Mouse (Mus musculus) forebrain, embryonic 15.5 days (tissue): ENCODE data around the gene Tm4sf19. TPM values are rescaled to one million over a fixed set of nuclear protein-coding genes. Genes with fewer than 3 reads are reported as not detected.
"Not testable (repeated sequence)": the region's sequence is repeated elsewhere in the genome, so short reads cannot be mapped to it uniquely, and the experiment has no call there.

Experiments
- ATAC-seq: fragments of 200-750 bp; cut with Nextera tagmentation; replicated peaks from 2 replicates; pipeline ENCODE4 v1.8.0; 2017; ENCODE audit warnings: mild to moderate bottlenecking, moderate TSS enrichment, moderate library complexity
- H3K27ac ChIP-seq: fragments of 300-500 bp; sonication (generic); replicated peaks from 2 replicates; pipeline ENCODE4 v1.5.1; 2015; ENCODE audit warnings: mild to moderate bottlenecking, inconsistent platforms
- H3K27me3 ChIP-seq: fragments of 300-500 bp; sonication (generic); 2 replicates; pipeline ENCODE4 v1.6.1; 2015; ENCODE audit warnings: inconsistent platforms
- H3K36me3 ChIP-seq: fragments of 300-500 bp; sonication (generic); 2 replicates; pipeline ENCODE4 v1.6.1; 2015; ENCODE audit warnings: mild to moderate bottlenecking, inconsistent platforms
- H3K4me1 ChIP-seq: fragments of 300-500 bp; sonication (generic); 2 replicates; pipeline ENCODE4 v1.6.1; 2015; ENCODE audit warnings: inconsistent platforms
- H3K4me2 ChIP-seq: fragments of 300-500 bp; sonication (generic); replicated peaks from 2 replicates; pipeline ENCODE4 v1.6.1; 2015; ENCODE audit warnings: mild to moderate bottlenecking, inconsistent platforms
- H3K4me3 ChIP-seq: fragments of 300-500 bp; sonication (generic); 2 replicates; pipeline ENCODE4 v1.5.1; 2015; ENCODE audit warnings: mild to moderate bottlenecking, inconsistent platforms
- H3K9ac ChIP-seq: fragments of 300-500 bp; sonication (generic); replicated peaks from 2 replicates; pipeline ENCODE4 v1.6.1; 2015; ENCODE audit warnings: mild to moderate bottlenecking, inconsistent platforms
- H3K9me3 ChIP-seq: fragments of 300-500 bp; sonication (generic); 2 replicates; pipeline ENCODE4 v1.6.1; 2016; ENCODE audit warnings: inconsistent platforms
- WGBS: fragments of 180-500 bp; shearing (Covaris S2); methylation state at CpG from one replicate; pipeline ENCODE4 v1.1.7; 2015; ENCODE audit warnings: mixed read lengths; 5-methylcytosine and 5-hydroxymethylcytosine counted together
- polyA plus RNA-seq: library from polyadenylated mRNA; unstranded; fragments of >200 nt; fragmentation: Nextera tagmentation; extraction: Ambion mirVana; gene quantifications from 2 replicates; pipeline ENCODE4 v1.2.1, GENCODE M21; 2015

Gene Tm4sf19
- polyA plus RNA-seq, 1 experiment from 2014 or later: not detected

- no peak overlapping the region for H3K9ac ChIP-seq
- H3K27me3 ChIP-seq: no peaks in the 10 kb centered on the region
- no peak overlapping the region for H3K4me3 ChIP-seq
- H3K36me3 ChIP-seq: no peaks in the 10 kb centered on the region
- peaks cover 24% of the 10 kb centered on the region for H3K4me1 ChIP-seq
- 89% methylated on average over 2 of the region's 2 CpGs for WGBS
- no peak overlapping the region for H3K4me2 ChIP-seq
- ATAC-seq: no peak
- H3K27ac ChIP-seq: no peak overlapping the region
- H3K9me3 ChIP-seq: no peaks in the 10 kb centered on the region
Measured at GRCm38 (mm10) chr16:32433138-32433537, 32.8 kb downstream of the Tm4sf19 start.

- 56% methylated on average over 6 of the region's 6 CpGs for WGBS
- H3K27me3 ChIP-seq: no peaks in the 10 kb centered on the region
- no peak for ATAC-seq
Measured at GRCm38 (mm10) chr16:32434066-32434465, 33.8 kb downstream of the Tm4sf19 start.

GRCm38 (mm10) chr16:32434691-32435090 is 34.4 kb downstream of the Tm4sf19 start:
- peaks cover 19% of the 10 kb centered on the region for H3K4me1 ChIP-seq
- H3K27me3 ChIP-seq: no peaks in the 10 kb centered on the region
- H3K9ac ChIP-seq: no peak overlapping the region
- H3K36me3 ChIP-seq: 0 out of 2 replicates have a peak, but pooled peaks cover under 1% of the 10 kb centered on the region
- no peaks in the 10 kb centered on the region for H3K9me3 ChIP-seq
- H3K4me3 ChIP-seq: no peak overlapping the region
- H3K4me2 ChIP-seq: no peak overlapping the region
- no peak overlapping the region for H3K27ac ChIP-seq
- ATAC-seq: no peak

More at GRCm38 (mm10) chr16:32434066-32434465, 33.8 kb downstream of the Tm4sf19 start:
- Histone ChIP-seq H3K9ac (no peak overlapping the region), H3K4me2 (no peak overlapping the region), H3K27ac (no peak overlapping the region), H3K4me3 (no peak overlapping the region), H3K36me3 (no peaks in the 10 kb centered on the region), H3K4me1 (peaks cover 24% of the 10 kb centered on the region), H3K9me3 (no peaks in the 10 kb centered on the region)

- H3K27ac ChIP-seq: no peak overlapping the region
- peaks cover 10% of the 10 kb centered on the region for H3K4me1 ChIP-seq
- H3K9ac ChIP-seq: no peak overlapping the region
- ATAC-seq: no peak
- no peaks in the 10 kb centered on the region for H3K9me3 ChIP-seq
- peaks cover 5% of the 10 kb centered on the region; the same call in 1 of the 2 replicates for H3K36me3 ChIP-seq
- H3K4me2 ChIP-seq: no peak overlapping the region
- H3K4me3 ChIP-seq: no peak overlapping the region
- 78% methylated on average over 1 of the region's 1 CpGs for WGBS
- no peaks in the 10 kb centered on the region for H3K27me3 ChIP-seq
Measured at GRCm38 (mm10) chr16:32436657-32437056, 36.4 kb downstream of the Tm4sf19 start.

- Histone ChIP-seq H3K36me3 (peaks cover 5% of the 10 kb centered on the region; the same call in 1 of the 2 replicates), H3K4me1 (peaks cover 4% of the 10 kb centered on the region; the same call in 1 of the 2 replicates), H3K9ac (no peak overlapping the region), H3K27ac (no peak overlapping the region), H3K4me2 (no peak overlapping the region), H3K4me3 (no peak overlapping the region), H3K27me3 (no peaks in the 10 kb centered on the region), H3K9me3 (no peaks in the 10 kb centered on the region)
- no peak for ATAC-seq
- WGBS: 94% methylated on average over 1 of the region's 1 CpGs
Measured at GRCm38 (mm10) chr16:32437266-32437665, 37.0 kb downstream of the Tm4sf19 start.

GRCm38 (mm10) chr16:32441432-32441831 is 41.1 kb downstream of the Tm4sf19 start:
- Histone ChIP-seq H3K27me3 (no peaks in the 10 kb centered on the region), H3K9me3 (no peaks in the 10 kb centered on the region), H3K4me3 (no peak overlapping the region), H3K4me1 (no peaks in the 10 kb centered on the region), H3K4me2 (no peak overlapping the region), H3K36me3 (peaks cover 5% of the 10 kb centered on the region; the same call in 1 of the 2 replicates), H3K9ac (no peak overlapping the region), H3K27ac (no peak overlapping the region)
- ATAC-seq: no peak
- WGBS: 93% methylated on average over 3 of the region's 3 CpGs

- not testable (repeated sequence) for H3K9ac ChIP-seq, ATAC-seq, H3K4me1 ChIP-seq, H3K27ac ChIP-seq, H3K36me3 ChIP-seq, H3K4me2 ChIP-seq, H3K4me3 ChIP-seq, H3K9me3 ChIP-seq, H3K27me3 ChIP-seq
- WGBS: 93% methylated on average over 3 of the region's 3 CpGs
Measured at GRCm38 (mm10) chr16:32444615-32445014, 44.3 kb downstream of the Tm4sf19 start.

- H3K4me3 ChIP-seq: no peak overlapping the region
- H3K4me1 ChIP-seq: no peaks in the 10 kb centered on the region
- no peak overlapping the region for H3K27ac ChIP-seq
- ATAC-seq: no peak
- H3K4me2 ChIP-seq: no peak overlapping the region
- 95% methylated on average over 1 of the region's 1 CpGs for WGBS
- H3K9ac ChIP-seq: no peak overlapping the region
- no peaks in the 10 kb centered on the region for H3K27me3 ChIP-seq
- no peaks in the 10 kb centered on the region for H3K9me3 ChIP-seq
- no peaks in the 10 kb centered on the region; the same call in 1 of the 2 replicates for H3K36me3 ChIP-seq
Measured at GRCm38 (mm10) chr16:32445558-32445957, 45.3 kb downstream of the Tm4sf19 start.

GRCm38 (mm10) chr16:32446563-32447138 is 46.3 kb downstream of the Tm4sf19 start:
- no peak overlapping the region for H3K9ac ChIP-seq
- no peak overlapping the region for H3K4me2 ChIP-seq
- H3K27me3 ChIP-seq: no peaks in the 10 kb centered on the region
- H3K9me3 ChIP-seq: no peaks in the 10 kb centered on the region
- no peaks in the 10 kb centered on the region; the same call in 1 of the 2 replicates for H3K36me3 ChIP-seq
- no peak overlapping the region for H3K4me3 ChIP-seq
- no peak for ATAC-seq
- H3K27ac ChIP-seq: no peak overlapping the region
- no peaks in the 10 kb centered on the region for H3K4me1 ChIP-seq
- WGBS: 78% methylated on average over 2 of the region's 2 CpGs

- Histone ChIP-seq H3K27ac (no peak overlapping the region), H3K4me3 (no peak overlapping the region), H3K27me3 (no peaks in the 10 kb centered on the region), H3K4me1 (no peaks in the 10 kb centered on the region), H3K9me3 (no peaks in the 10 kb centered on the region), H3K36me3 (peaks cover 15% of the 10 kb centered on the region; the same call in 1 of the 2 replicates), H3K9ac (no peak overlapping the region), H3K4me2 (no peak overlapping the region)
- ATAC-seq: no peak
- WGBS: 87% methylated on average over 3 of the region's 3 CpGs
Measured at GRCm38 (mm10) chr16:32449665-32450064, 49.4 kb downstream of the Tm4sf19 start.

GRCm38 (mm10) chr16:32450133-32450532 is 49.8 kb downstream of the Tm4sf19 start:
- H3K9me3 ChIP-seq: no peaks in the 10 kb centered on the region
- H3K4me3 ChIP-seq: no peak overlapping the region
- H3K27ac ChIP-seq: no peak overlapping the region
- no peak for ATAC-seq
- no peaks in the 10 kb centered on the region for H3K27me3 ChIP-seq
- H3K4me2 ChIP-seq: no peak overlapping the region
- peaks cover 19% of the 10 kb centered on the region; the same call in 1 of the 2 replicates for H3K36me3 ChIP-seq
- H3K9ac ChIP-seq: no peak overlapping the region
- 97% methylated on average over 2 of the region's 2 CpGs for WGBS
- H3K4me1 ChIP-seq: no peaks in the 10 kb centered on the region

- no peak overlapping the region for H3K4me2 ChIP-seq
- H3K36me3 ChIP-seq: peaks cover 25% of the 10 kb centered on the region
- no peaks in the 10 kb centered on the region for H3K9me3 ChIP-seq
- no peaks in the 10 kb centered on the region for H3K27me3 ChIP-seq
- 95% methylated on average over 8 of the region's 8 CpGs for WGBS
- no peaks in the 10 kb centered on the region for H3K4me1 ChIP-seq
- no peak overlapping the region for H3K9ac ChIP-seq
- H3K27ac ChIP-seq: no peak overlapping the region
- ATAC-seq: no peak
- H3K4me3 ChIP-seq: no peak overlapping the region
Measured at GRCm38 (mm10) chr16:32453102-32453501, 52.8 kb downstream of the Tm4sf19 start.

GRCm38 (mm10) chr16:32454646-32455045 is 54.3 kb downstream of the Tm4sf19 start:
- no peak overlapping the region for H3K9ac ChIP-seq
- H3K27ac ChIP-seq: no peak overlapping the region
- 91% methylated on average over 5 of the region's 5 CpGs for WGBS
- H3K4me1 ChIP-seq: no peaks in the 10 kb centered on the region
- no peak for ATAC-seq
- no peaks in the 10 kb centered on the region for H3K9me3 ChIP-seq
- peaks cover 30% of the 10 kb centered on the region for H3K36me3 ChIP-seq
- no peak overlapping the region for H3K4me3 ChIP-seq
- no peak overlapping the region for H3K4me2 ChIP-seq
- no peaks in the 10 kb centered on the region for H3K27me3 ChIP-seq
